Mouse (Mus musculus) lung, adult 2 months (tissue): ENCODE results near the gene Ccl24.

Source experiments
- CTCF ChIP-seq: fragments of 200-500 bp; IDR thresholded peaks from 2 replicates; pipeline ENCODE4 v1.5.1; 2011; ENCODE audit warnings: mild to moderate bottlenecking, low read length, control low read depth; ENCODE audit not compliant: insufficient read depth
- POLR2A ChIP-seq: fragments of 200-500 bp; IDR thresholded peaks from 2 replicates; pipeline ENCODE4 v1.6.1; 2011; ENCODE audit warnings: low read depth, mild to moderate bottlenecking, control low read depth, low read length, borderline replicate concordance; ENCODE audit errors: extremely low read depth

DNA sequence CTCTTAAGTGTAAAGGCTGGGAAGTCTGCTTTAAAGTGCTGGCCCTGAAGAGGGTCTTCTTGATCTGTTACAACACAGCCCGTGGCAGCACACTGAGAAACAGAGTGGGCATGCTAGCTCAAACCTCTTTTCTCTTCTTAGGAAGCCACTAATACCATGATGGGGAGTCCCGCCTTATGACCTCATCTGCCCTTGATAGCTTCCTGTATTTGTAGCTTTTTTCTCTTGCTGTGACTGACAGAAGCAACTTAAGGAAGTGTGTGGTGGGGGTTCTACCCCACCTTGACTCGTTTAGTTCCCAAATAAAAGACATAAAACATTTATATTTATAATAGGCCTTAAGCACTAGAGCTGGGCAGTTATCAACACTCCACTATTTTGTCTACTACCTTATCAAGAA is 21.3 kb downstream of the Ccl24 start:
- TF ChIP-seq CTCF = no peak
- no peak for TF ChIP-seq POLR2A
